Mouse (Mus musculus) thymus, adult 18-20 months (tissue): Measurements from ENCODE around the gene Acacb.

ENCODE experiments used
- DNase-seq, 2 experiments: peaks; one replicate each; pipeline ENCODE4 v3.0.0; 2022; ENCODE audit warnings: mixed read lengths in 2 of 2

The Acacb gene

DNA sequence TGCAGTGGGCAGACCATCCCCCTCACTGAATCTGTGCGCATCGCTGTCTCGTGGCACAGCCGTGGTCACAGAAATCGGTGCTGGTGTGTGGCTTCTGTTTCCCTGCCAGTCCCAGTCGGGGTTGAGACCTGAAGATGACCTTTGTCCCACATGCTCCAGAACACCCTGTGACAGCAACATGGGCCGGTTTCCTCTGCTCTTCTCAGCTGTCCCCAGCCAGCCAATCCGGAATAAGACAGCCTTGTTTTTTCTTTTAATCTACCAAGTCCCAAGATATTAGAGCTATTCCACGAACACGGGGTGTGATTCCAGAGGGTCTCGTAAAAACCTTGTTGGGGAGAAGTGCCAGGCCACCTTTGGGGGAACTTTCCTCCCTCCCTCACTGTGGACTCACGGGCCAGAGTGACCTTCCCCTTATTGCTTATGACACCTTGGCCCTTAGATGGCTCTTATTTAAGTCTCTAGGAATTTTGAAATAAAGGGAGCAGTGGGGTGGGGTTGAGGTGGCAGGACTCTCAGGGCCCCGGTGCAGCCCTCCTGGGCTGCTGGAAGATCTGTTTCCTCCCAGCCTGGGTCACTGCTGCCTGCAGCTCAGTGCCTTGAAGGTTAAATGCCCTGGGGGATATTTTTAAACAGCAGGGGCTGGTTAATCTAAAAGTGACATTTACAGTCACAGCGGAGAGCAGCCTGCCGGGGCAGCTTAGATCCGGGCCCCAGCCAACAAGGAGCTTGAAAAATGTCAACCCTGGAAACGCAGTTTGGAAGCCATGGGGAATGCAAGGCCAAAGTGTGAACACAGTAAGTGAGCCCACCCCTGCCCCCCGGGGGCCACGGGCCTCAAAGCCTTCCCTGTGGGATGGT, at the start of gene Acacb:
Acacb (plus strand) TSS at position 508 of the 861 bp plus-strand sequence.
- DNase-seq: no peak

DNA sequence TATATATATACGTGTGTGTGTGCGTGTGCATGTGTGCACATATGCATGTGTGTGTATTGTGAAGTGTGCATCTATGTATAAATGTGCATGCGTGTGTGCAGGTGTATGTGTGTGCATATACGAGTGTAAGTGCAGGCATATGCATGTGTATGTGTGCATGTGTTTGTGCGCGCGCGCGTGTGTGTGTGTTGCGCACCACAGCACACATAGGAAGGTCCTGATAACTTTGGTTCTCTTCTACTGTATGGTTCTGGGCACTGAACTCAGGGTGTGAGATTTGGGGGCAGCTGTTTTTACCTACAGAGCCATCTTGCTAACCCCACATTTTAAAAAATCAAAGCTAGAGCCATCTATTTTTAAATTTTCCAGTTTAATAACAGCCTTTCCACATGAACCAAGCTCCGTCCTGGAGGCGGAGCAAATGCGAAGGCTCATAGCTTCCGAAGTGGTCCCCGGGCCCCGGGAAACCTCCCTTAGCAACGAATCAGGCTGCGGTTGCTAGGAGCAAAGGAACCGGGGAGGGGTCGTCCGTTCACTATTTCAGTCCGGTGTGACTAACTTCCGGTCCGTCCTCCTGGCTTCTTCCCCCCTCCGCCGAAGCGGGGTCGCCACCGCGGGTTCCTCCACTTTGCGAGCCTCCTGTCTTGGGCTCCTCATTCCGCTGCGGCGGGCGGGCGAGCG, 46.5 kb upstream of the Acacb start:
- peak; percentile 76 to 79 for DNase-seq

GRCm38 (mm10) chr5:114100390-114101099, 45.8 kb upstream of the Acacb start:
- DNase-seq: peak; percentile 14 to 16

DNA sequence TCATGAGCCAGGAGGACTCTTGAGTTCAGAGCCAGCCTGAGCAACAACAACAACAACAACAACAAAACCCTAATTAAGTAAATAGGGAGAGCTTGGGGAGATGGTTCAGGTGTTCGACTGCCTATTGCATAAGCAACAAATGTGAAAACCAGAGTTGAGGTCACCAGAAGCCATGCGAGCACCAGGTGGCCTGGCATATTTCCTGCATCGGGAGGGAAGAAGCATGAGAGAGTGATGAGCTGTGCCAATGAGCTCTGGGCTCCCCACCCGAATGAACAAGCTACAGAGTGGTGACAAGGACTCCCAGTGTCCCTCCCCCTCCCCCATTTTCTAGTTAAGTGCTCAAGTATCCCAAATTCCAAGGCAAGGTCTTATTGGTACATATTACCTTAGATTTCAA, 44.5 kb upstream of the Acacb start:
- no peak for DNase-seq

DNA sequence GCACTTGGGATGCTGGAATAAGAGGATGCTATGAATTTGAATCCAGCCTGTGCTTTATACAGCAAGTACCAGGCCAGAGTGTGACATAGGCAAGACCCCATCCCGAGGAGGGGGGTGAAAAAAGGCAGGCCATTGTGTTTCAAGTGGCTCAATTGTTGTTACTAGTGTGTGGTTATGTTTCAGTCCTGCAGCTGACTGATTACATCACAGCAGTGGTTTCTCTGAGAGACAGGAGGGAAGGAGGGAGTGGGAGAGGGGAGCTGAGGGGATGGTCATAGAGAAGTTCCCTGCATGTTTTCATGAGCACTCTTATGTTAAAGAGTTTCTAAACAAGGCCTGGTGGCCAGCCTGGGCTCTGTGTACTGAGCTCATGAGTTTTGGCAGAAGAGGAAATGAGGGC, 43.5 kb upstream of the Acacb start:
- no peak for DNase-seq

DNA sequence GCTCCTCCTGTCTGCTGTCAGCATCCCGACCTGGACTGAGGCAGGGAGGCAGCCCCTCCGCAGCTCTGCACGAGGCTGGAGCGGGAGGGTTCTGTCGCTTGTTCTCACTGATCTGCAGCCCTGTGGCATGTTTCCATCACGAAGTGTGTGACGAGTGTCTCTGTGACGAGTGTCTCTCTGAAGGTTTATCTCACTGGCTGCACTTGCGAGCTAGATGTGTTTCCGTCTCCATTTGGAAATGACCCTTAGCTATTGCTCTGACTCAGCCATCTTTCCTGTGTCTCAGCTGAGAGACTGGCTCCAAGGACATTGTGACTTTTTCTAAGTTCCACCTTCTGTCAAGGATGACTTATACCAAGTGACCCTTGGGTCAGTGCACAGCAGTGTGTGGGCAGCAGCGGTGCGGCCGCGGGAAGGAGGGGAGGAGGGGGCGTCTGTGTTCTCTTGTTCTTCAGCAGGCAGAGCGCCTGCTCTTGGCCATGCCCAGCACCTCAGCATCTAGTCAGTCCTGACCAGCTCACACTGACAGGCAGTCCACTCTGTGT, 39.9 kb upstream of the Acacb start:
- DNase-seq: no peak

DNA sequence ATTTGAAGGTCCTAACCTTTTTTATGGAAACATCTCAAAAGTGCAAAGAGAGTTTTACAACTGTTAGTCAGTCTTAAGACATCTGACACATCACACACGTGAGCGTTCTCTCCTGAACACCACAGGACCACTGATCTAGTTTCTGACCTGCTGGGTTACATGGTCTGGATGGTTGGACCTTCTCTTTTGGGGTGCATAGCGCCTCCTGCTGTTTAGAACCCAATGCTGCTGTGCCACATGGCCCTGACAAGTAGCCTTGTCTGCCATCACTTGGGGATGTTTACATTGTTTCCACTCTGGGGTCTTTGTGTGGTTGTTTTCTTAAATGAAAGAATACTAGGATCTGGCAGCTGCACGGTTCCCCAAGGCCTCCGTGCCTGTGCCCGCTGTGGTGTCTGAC, 33.0 kb upstream of the Acacb start:
- no peak for DNase-seq

GRCm38 (mm10) chr5:114115030-114115429, 31.3 kb upstream of the Acacb start:
- DNase-seq: no peak

DNA sequence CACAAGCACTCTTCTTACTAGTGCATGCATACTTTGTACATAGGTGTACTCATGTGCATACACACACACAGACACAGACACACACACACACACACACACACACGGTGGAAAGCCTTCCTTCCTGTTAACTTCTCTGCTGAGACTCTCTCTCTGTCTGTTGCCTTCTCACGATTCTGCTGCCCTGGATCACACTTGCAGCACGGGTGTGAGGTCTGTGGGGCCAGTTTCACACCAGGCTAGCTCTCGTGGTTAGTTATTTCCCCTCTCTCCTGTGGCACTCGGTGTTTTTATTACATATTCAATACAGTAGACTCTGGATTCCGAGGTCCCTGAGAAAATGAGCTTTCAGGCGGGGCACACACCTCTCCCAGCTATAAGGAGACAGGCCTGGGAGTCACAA, 29.7 kb upstream of the Acacb start:
- DNase-seq: no peak

GRCm38 (mm10) chr5:114119806-114120205, 26.5 kb upstream of the Acacb start:
- DNase-seq: no peak

GRCm38 (mm10) chr5:114126008-114126407, 20.3 kb upstream of the Acacb start:
- DNase-seq: no peak

DNA sequence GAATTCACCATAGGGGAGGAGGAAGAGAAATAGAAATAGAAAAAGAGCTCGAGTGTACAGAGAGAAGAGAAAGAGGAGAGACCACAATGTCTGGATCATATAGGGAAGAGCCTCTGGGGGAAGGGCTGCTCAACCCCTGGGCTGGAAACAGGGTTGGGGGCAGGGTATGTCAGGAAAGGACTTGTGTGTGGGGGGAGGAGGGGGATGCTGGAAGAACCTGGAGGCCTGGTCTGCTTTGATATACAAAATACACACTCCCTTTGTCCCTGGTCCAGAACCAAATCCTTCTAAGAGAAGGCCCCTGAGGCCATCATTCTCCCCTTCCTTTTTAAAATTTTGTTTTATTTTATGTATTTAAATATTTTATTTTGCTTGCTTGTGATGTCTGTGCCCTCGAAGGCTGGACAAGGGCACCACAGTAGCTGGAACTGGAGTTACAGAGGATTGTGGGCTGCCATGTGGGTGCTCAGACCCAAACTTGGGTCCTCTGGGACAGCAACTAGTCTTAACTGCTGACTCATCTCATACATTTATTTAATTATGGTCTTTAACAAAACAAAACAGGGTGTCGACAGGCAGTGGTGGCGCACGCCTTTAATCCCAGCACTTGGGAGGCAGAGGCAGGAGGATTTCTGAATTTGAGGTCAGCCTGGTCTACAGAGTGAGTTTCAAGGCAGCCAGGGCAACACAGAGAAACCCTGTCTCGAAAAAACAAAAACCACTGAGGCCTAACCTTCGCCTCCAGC, 19.7 kb upstream of the Acacb start:
- DNase-seq: no peak

- peak; percentile 68 to 74 for DNase-seq
Measured at GRCm38 (mm10) chr5:114127374-114128349, 18.7 kb upstream of the Acacb start, which contains the start of gene Alkbh2. Alkbh2 (minus strand) TSS chr5:114128218.

DNA sequence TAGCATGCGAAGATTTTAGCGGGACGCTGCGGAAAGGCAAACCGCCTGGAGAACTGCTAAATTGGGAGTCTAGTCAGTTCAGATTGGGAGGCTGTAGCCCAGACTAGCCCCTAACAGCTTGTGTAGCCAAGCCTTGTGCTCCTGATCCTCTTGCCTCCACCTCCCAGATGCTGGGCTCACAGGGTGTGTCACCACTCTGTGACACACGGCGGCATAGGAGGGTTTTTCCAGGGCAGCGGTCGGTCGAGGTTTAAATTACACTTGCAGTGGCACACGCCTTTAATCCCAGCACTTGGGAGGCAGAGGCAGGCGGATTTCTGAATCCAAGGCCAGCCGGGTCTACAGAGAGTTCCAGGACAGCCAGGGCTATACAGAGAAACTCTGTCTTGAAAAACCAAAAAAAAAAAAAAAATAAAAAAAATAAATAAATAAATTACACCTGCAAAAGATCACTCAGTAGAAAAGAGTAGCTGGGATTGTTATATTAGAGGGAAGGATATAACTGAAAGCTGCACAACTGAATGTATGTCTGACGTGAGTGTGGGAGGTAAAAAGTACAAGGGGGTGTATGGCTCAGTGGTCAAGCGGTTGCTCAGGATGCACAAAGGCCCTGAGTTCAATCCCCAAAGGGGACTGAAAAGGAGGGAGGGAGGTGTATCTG, 16.7 kb upstream of the Acacb start:
- no peak for DNase-seq

DNA sequence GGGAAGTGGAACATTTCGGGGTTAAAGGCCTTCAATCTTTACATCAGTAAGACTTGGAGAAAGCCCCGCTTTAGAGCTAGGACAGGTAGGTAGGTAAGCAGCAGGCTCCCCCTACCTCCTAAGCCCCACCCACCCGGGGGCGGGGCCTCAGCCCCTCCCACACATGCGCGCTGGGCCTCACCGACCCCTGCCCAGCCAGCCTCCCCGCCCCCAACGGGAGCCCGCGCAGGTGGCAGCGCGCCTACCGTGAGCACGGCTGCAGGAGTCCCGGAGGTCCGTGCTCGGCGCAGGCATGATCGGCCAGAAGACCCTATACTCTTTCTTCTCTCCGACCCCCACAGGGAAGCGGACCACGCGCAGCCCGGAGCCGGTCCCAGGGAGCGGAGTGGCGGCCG, 16.1 kb upstream of the Acacb start, which contains the start of gene Ung:
Ung (plus strand) TSS at position 176 of the 395 bp plus-strand sequence.
- DNase-seq: peak; percentile 61

GRCm38 (mm10) chr5:114130698-114131520, 15.4 kb upstream of the Acacb start:
- DNase-seq: peak; percentile 86 to 87

DNA sequence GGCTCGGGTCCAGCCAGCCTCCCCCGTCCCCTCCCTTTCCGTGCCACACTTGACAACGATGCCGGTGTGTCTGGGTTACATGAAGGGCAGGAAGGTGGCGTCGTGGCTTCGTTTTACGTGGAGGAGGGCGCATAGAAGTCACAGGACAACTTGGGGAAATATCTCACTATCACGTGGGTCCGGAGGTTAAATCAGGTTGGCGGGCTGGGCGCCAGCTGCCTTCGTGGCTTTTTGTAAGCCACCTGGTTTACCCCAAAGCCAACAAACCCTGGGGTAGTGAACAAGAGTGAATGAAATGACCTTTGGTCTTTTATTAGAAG, 14.9 kb upstream of the Acacb start:
- DNase-seq: peak; percentile 44 to 59

- DNase-seq: no peak
Measured at GRCm38 (mm10) chr5:114132841-114133240, 13.5 kb upstream of the Acacb start.

DNA sequence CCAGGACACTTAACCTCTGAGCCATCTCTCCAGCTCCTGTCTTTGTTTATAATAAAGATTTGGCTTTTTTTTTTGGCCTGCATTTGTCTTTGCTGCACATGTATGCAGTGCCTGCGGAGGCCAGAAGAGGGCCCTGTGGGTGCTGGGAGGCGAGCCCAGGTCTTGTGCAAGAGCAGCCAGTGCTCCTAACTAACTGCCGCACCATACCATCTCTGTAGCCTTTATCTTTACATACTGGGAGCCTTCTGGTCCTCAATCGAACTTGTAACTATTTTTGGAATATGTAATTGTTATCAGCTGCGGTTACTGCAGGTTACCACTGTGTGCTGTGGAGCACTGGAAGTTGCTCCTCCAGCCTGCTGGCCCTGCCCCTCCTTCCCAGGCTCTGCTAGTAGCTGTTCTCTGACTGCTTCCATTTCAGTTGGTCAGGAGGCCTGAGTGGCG, 12.2 kb upstream of the Acacb start:
- no peak for DNase-seq

- no peak for DNase-seq
Measured at GRCm38 (mm10) chr5:114135516-114135915, 10.8 kb upstream of the Acacb start.
